Mouse (Mus musculus) kidney, embryonic 15.5 days (tissue): Measurements from ENCODE around the gene Napb. TPM values are rescaled to one million over a fixed set of nuclear protein-coding genes. Genes with fewer than 3 reads are reported as not detected.

Experiments
- polyA plus RNA-seq: library from polyadenylated mRNA; unstranded; fragments of >200 nt; fragmentation: Nextera tagmentation; extraction: Ambion mirVana; gene quantifications from 2 replicates; pipeline ENCODE4 v1.2.1, GENCODE M21; 2015

Napb gene
- polyA plus RNA-seq, 1 experiment from 2014 or later, result 3.1 TPM

Other genes starting within 250 kb of the Napb start
- 97.0 and 106 TPM in 2 replicates for gene Nxt1, start 59.9 kb downstream of the Napb start, polyA plus RNA-seq
- gene Gzf1, start 51.4 kb downstream of the Napb start, polyA plus RNA-seq, result 21.9 and 23.5 TPM in 2 replicates
- not detected in 2 replicates for gene Cstl1, start 17.9 kb upstream of the Napb start, polyA plus RNA-seq
- not detected in 2 replicates for gene Cst11, start 39.0 kb upstream of the Napb start, polyA plus RNA-seq
- gene 8030411F24Rik, start 49.5 kb upstream of the Napb start, polyA plus RNA-seq, result not detected in 2 replicates
- not detected in 2 replicates for gene Cst12, start 56.9 kb upstream of the Napb start, polyA plus RNA-seq
- 0.24 and 0.62 TPM in 2 replicates for gene Cst8, start 66.3 kb upstream of the Napb start, polyA plus RNA-seq
- not detected in 2 replicates for gene Cst13, start 87.6 kb upstream of the Napb start, polyA plus RNA-seq
- not detected in 2 replicates for gene Cst9, start 102.7 kb upstream of the Napb start, polyA plus RNA-seq
- gene 9230104L09Rik, start 132.6 kb upstream of the Napb start, polyA plus RNA-seq, result not detected in 2 replicates
- gene Cst3, start 143.2 kb upstream of the Napb start, polyA plus RNA-seq, result 382 and 410 TPM in 2 replicates